Mouse (Mus musculus) activated CD4-positive, CD25-positive, alpha-beta regulatory T cell, adult 9 weeks (primary cell): ENCODE measurements around the gene Cldn3. TPM values are rescaled to one million over a fixed set of nuclear protein-coding genes. Genes with fewer than 3 reads are reported as not detected.

Source experiments
- polyA plus RNA-seq: library from polyadenylated mRNA; unstranded; fragments of 100-300 nt; shearing (Covaris generic); gene quantifications from one replicate; pipeline ENCODE4 v1.2.1, GENCODE M21; 2017

Cldn3 gene
- not detected for polyA plus RNA-seq

DNA sequence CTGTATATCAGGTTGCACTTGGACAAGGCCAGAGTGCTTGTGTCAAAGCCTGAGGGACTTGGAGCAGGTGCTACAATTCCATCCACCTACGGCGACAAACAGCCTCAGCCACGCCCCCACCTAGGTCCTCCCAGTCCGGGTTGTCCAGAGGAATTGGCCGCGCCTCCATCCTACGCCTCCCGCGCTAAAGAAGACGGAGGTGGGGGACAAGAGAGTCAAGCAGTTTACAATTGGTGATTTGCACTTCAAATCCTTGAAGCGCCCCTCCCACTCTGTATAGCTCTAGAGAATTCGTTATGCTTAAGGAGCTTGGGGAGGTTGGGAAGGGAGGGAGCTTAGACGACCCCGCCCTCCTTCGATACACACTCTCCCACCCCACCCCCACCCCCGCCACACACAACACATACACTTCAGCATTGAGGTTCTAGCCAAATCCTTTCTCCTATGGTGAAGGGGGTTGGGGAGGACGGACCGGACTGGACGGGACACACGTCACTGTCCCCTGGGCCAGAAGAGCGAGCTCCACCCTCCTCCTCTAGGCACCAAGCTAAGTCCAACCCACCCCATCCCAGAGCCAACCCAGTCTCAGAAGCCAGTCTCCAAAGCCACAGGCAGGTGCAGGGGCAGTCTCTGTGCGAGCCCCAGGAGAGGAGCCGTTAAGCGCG, at the start of gene Cldn3:
Gene Cldn3, plus strand, starts transcription at position 582 of the 665 bp plus-strand sequence.

DNA sequence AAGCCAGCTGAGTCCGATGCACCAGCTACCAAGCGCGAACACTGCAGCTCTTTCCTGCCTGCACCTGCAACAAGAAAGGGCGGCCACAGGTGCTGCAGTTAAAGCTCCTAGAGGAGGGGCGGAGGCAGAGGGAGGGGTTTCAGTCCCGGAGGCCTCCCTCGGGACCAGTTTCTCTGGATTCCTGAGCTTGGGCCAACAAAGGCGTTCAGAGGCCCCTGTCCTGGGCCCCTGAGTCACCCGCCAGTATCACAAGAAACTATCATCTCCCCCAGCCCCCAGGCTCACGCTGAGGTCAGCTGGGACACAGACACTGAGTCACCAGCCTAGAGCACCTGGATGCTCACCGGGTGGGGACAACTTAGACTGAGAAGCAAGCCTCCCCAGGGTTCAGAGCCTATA, 39.2 kb upstream of the Cldn3 start, which contains the start of gene Cldn4:
Gene Cldn4, minus strand, starts transcription at position 78 of the 399 bp plus-strand sequence.

DNA sequence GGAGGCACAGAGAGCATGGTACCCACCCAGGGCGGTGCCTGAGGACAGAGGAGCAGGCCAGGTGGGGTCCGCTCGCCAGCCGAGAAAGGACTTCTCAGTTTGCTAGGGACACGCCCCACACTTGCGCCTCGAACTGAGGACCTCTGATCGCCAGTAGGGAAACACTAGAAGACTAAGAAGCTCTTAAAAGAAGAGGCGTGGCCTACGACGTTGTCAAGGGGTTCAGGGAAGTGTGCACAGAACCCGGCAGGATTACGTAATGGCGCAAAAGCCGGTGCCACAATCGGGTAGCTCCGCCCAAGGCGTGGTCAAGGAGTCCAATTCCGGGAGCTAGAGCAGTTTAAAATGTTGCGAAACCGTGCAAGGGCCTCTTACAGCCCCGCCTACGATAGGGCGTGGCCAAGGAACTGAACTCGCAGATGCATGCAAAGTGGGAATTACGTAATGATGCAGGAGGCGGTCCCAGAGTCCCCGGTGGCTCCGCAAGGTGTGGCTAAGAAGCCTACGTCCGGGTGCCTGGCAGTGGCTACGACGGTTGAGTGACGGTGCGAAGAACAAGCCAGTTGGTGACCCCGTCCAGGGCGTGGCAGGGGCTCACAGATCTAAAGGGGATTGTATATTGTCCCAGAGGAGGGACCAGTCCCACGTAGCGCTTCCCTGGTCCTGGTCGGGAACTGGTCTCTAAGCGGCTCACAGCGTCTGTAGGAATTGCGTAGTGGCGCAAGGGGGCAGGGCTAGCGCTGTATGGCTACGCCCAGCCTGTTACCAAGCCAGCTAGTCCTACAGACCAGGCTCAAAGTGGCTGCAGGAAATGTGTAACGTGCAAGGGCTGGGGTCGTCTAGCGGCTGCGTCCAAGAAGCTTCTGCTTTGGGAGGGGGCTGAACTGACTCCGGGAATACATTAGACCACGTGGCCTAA, 22.9 kb downstream of the Cldn3 start, which contains the start of gene Abhd11:
Gene Abhd11, plus strand, starts transcription at position 482 of the 919 bp plus-strand sequence.

DNA sequence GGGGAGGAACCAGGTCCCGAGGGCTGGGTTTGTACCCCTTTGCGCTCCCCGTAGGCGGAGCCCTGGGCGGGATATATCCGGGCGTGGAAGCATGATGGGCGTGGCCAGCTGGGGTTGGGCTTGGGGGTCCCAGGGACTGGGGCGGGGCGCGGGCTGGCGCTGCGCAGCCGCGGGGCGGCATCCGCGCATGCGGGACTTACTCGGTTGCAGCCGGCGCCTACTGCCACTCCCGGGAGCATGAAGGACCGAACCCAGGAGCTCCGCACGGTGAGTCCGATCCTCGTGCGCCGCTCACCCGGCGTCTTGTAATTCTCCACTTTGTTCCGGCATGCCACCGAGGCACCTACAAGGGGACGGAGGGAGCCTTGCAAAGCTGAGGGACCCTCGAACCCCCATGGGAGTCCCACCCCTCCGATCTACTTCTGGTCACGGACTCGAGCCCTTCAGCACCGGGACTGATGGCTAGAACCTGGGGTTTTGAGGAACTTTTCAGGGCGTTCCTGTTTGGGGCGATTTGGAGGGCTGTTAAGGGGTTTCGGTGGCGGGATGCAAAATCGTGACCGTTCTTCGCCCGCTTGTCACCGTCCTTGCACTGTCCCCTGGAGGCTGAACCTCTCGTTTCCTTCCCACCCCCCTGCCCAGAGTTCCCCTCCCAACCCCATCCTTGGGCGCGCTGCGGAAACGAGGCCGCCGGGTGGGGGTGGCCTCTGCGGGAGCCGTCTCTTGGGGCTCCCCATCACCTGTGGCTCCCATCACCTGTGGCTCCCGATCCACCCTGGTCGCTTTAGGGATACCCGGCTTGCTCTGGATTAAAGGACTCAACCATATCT, 37.5 kb downstream of the Cldn3 start, which contains the start of gene Stx1a:
Gene Stx1a, plus strand, starts transcription at position 139 of the 830 bp plus-strand sequence.

Other genes with a start within 250 kb of the Cldn3 start
- not detected for gene Eln, start 238.9 kb upstream of the Cldn3 start, polyA plus RNA-seq
- gene Tmem270, start 79.5 kb upstream of the Cldn3 start, polyA plus RNA-seq: not detected
- gene Cldn13, start 70.7 kb upstream of the Cldn3 start, polyA plus RNA-seq: 1.4 TPM
- 8.9 TPM for gene Mettl27, start 53.8 kb upstream of the Cldn3 start, polyA plus RNA-seq
- gene Cldn4, start 39.3 kb upstream of the Cldn3 start, polyA plus RNA-seq: 0.20 TPM
- 64.1 TPM for gene Abhd11, start 22.9 kb downstream of the Cldn3 start, polyA plus RNA-seq
- 15.9 TPM for gene Stx1a, start 37.3 kb downstream of the Cldn3 start, polyA plus RNA-seq
- 20.2 TPM for gene Dnajc30, start 78.0 kb downstream of the Cldn3 start, polyA plus RNA-seq
- 122 TPM for gene Bud23, start 78.7 kb downstream of the Cldn3 start, polyA plus RNA-seq
- gene Vps37d, start 92.1 kb downstream of the Cldn3 start, polyA plus RNA-seq: not detected
- gene Mlxipl, start 103.7 kb downstream of the Cldn3 start, polyA plus RNA-seq: 0.07 TPM
- gene Tbl2, start 163.4 kb downstream of the Cldn3 start, polyA plus RNA-seq: 21.0 TPM
- 71.8 TPM for gene Bcl7b, start 182.1 kb downstream of the Cldn3 start, polyA plus RNA-seq
- gene Baz1b, start 201.1 kb downstream of the Cldn3 start, polyA plus RNA-seq: 18.4 TPM